Mouse (Mus musculus) spleen, adult 2 months (tissue): ENCODE results near the gene Cideb.

Experiments
- CTCF ChIP-seq: fragments of 200-500 bp; IDR thresholded peaks from 2 replicates; pipeline ENCODE4 v1.5.1; 2011; ENCODE audit warnings: mild to moderate bottlenecking, inconsistent platforms; ENCODE audit not compliant: insufficient read depth, insufficient read length, insufficient replicate concordance; ENCODE audit errors: extremely low read depth
- POLR2A ChIP-seq: fragments of 200-500 bp; IDR thresholded peaks from 2 replicates; pipeline ENCODE4 v1.6.1; 2011; ENCODE audit warnings: low read depth, low read length, inconsistent platforms

GRCm38 (mm10) chr14:55709509-55709908, 48.7 kb downstream of the Cideb start:
- no peak for TF ChIP-seq CTCF
- no peak for TF ChIP-seq POLR2A
